Mouse (Mus musculus) spleen, postnatal 4 days (tissue): Measurements from ENCODE around the gene Spx.

Experiments
- DNase-seq, 2 experiments: peaks; one replicate each; pipeline ENCODE4 v3.0.0; 2022; ENCODE audit warnings: low spot score in 2 of 2

The Spx gene

DNA sequence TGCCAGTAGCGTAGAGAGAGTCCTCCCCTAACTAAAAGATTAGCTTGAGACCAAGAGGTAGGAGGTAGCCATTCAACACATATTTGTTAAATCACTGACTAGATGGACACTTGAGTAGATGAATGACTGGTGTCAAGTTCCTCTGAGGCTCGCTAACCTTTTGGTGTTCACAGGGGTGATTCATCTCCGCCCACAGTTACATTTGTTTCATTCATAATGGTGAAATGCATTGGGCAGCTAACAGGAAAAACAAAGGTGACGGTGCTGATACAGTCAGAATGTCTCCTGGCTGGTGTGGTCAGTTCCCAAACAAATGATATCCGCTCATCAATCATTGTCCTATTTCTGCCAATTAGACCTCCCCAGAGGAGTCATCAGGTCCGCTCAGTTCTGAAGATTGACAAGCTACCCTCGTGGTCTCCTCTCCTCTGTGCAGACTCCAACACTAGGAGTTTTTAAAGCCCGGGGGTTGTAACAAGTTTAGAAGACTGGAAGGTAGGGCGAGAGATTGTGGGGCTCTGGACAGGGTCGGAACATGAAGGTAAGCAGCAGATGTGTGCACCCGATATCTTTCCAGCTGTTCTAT, at the start of gene Spx:
Gene Spx (plus strand): TSS at position 536 of the 586 bp plus-strand sequence.
- DNase-seq, result peak in 1 of 2 experiments; percentile 27

DNA sequence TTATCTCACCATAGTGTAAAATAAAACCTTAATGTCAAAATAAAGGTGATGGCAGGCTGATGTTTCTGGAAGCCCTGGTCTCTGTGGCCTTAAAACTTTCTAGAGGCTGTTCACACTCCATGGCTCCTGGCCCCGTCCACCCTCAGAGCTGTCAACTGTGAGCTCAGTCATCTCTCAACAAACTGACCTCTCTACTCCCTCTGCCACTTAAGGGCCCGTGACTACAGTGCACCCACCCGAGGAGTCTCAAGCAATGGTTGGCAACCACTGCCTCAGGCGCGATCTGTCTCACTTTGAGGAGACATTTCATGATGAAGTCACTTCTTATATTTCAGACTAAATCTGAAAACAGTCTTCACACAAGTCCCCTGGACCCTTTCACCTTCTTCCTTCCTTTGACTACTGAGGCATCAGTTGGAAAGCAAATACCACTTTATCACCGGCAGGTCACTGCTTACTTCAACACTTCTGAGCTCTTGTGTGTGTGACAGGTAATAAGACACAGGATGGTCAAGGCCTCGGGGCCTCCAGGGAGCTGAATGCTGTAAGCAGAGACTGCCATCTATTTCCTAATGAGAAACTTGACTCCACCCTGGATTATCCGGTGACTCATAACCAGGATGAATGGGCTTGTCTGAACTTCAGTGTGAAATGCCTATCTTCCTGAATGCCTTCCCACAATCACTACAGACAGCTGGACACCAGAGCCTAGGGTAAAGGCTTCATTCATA, 47.3 kb upstream of the Spx start:
- DNase-seq, result no peak

DNA sequence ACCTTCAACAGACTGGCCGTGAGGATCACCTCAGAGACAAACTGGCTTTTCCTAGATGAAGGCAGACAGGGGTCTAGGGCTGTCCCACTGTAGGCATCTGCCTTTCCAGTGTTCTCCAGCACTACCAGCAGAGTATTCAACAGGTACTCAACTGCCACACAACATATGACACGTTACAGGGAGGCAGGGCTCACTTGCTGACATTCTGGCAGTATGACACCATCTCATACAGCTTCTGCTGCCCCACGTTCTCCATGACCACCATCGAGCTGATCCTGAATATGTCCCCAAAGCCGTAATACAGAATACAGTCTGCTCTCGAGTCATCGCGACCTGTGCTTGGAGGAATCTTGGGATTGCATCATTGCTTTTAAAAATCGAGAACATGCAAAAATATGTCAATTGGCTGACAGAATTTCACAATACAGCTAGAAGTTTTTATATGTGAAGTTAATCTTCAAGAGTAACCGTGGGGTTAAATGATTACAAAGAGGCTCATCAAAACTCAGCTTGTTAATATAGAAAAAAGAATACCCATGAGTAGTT, 46.7 kb upstream of the Spx start:
- DNase-seq, result no peak

DNA sequence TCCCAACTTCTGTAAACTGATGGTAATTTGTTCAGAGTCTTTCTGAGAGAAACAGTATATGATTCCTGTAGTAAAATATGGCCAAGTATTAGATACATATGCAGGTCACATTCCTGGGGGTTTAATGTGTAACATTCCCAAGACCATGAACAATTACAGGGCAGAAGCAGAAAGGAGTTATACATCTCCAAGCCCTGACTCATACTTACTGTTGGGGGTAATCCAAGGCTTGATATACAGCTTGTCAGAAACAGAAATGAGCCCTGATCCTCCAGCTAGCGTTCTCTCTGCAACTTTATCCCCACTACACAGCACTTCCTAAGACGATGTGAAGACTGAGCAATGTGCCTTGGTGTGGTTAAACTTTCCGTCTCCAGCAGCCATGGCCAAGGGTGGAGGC, 45.7 kb upstream of the Spx start:
- no peak for DNase-seq

DNA sequence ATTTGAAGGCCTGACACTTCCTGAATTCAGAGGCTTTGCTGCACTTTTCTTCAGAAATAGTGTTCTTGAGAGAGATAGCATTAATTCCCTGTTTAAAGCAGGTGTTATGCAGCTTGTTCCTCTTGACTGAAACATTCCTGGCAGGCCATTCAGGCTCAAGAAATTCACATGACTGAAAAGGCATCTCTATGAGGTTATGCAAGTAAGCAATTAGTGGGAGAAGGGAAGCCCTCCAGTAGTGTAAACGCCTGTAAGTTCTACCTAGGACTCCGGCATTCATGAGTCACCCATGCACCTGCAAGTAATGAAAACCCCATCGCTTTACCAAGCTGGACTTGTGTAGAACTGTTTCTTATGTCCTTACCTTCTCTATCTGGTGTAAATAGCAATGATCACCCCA, 43.7 kb upstream of the Spx start:
- no peak for DNase-seq

DNA sequence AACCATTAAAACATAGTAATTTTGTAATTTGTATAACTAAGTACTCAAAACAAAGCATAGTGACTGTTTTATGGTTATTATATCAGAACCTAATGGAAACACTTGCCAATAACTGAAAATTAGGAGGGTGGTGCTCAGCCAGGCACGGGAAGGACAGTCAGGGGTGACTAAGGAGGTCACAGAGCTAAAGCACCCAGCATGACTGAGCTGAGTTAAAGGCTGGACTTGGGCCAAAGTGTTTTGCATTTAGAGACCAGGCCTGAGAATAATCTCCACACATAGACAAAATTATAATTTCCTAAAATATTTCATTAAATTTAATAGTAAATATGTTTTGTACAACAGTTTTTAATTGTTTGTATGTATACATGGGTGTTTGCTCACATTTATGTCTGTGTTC, 36.2 kb upstream of the Spx start:
- DNase-seq, result no peak

DNA sequence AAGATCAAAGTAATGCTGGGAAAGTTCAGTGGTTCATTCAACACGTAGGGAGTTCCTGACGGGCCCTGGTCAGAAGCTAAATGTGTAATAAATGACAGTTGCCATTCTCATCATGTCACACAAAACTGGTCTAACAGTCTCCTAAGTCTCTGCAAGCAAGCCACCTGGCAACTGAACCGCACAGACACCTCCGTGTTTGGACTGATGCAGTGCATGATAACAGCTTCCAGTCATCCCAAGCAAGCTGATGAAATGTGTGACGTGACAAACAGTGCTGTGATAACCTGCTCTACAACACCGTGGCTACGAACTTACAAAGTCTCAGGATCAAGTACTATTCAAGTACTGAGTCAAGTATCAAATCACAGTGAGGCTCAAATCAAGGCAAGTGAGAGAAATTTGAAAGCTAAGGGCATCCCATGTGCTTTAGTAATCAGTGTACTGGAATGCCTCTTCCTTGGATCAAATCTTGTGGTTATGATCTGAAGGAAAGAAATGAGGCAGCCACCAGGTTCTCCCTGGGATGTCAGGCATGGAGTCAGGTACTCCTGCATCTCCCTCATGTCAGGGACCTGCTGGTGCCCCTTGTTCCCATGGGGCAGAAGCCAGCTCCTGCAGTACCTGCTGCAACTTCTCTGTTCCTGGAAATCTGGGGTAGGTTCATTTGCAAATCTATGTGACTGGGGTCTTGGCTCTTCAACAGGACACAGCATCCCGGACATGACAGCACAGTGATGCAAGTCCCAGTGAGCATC, 34.5 kb upstream of the Spx start:
- no peak for DNase-seq

DNA sequence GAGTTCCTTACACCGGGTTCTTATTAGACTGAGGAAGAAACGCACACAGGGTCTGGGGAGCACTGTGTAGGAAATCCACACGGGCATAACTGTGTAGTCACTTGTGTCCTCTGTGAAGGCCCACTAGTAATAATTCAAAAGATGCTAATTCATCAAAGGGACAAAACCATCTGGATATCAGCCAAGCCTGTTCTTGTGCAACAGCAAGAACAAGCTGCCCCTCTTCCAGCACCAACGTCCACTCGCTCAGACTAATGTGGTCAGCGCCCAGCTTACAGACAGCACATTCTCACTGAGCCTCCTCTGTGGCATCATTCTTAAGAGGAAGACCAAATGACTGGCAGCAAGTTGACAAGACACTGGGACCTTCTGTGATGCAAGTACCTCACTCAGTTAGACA, 33.3 kb upstream of the Spx start:
- DNase-seq, result no peak

DNA sequence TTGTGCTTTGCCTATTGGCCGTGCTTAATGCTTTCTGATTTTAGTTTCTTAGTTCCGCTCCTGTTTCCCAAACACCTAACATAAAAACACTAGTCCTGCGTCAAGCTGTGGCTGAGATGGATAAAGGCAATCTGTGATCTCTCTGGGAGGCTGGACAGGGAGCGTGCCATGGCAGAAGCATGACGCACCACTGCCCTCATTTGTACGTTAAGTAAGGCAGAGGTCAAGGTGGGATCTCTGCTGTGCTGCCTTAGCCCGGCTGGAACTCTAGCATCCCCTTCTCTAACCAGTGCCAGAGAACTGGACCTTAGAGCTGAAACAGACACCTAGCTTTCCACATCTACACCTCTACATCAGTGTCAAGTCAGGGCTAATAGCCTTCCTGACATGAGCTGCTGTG, 31.6 kb upstream of the Spx start:
- no peak for DNase-seq

DNA sequence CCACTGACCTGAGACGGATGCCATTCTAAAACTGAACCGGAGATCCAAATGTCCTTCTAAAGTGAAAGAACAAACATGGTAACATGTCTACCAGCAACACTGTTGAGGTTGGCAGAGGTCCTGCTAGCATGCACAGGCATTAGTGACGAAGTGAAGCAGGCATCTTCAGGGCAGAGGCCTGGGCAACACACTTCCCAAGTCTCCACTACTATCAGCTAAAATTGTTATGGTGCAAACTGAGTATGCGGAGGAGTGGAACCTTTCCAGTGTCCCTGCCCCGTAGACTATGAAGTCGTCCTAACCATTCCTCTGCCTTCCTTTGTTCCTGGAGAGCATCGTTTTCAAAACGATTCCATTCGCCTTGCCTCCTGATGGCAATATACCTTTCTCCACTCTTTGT, 28.7 kb upstream of the Spx start:
- no peak for DNase-seq

DNA sequence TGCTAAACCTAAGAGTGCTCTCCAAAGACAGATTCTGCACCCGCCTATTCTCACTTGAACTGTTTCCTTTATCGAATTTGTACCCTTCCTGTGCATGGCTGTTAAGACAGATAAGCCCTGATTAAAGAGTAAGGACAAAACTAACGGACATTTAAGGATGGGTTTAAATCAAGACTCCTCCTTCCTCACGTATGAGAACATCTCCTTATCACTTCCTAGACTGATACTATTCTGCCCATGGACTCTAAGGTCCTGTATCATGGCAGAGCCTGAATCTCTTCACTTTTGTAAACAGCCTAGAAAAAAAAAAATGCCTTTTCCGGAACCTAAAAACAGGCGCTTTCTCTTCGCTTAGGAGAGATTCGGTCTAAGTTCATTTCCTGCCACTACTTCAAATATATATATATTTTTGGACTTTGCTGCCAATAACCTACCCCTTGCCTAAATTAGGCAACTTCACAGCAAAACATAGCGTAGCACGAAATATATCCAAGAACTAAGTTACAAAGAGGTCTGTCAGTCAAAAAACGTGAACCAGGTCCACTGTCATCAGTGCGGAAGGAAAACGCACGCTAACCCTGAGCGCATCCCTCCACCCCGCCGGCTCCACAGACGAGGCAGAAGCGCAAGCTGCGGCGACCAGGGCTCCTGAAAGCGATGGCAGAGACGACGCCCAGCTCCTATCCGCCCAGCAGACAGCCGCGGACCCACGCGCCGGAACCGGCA, 26.8 kb upstream of the Spx start:
- no peak for DNase-seq

DNA sequence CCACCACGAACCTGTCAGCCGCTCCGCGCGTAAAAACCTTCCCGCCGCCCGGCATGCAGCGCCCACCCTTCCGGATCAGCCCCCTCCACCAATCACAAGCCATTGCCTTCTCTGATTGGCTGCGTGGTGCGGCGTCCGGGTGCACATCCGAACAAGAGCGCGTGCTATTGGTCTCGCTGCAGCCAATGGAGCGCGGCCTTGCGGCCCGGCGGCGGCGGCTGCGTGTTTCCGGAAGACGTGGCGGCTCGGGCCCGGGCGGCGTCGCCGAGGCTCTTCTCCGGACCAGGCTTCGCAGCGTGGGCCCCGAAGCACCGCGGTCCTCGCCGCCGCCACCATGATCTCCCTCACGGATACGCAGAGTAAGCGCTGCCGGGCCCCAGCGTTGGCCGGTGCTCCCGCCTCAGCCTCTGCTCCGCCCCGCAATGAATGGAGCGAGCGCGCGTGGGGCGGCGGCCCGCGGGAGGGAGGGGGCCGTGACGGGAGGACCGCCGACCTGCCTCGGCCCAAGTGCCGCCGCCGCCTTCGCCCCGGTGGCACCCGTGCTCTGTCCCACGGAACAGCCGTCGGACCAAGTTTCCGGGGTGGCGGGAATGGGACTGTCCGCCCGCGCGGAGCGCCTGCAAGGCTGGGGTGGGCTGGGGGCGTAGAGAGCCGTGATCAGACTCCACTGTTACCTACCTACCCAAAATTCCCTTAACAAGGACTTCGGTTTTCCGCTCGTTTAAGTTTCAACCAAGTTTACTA, 26.1 kb upstream of the Spx start, which contains the start of the genes Recql and Golt1b:
Gene Recql (minus strand): TSS at position 77 of the 744 bp plus-strand sequence.
Gene Golt1b (plus strand): TSS at position 211 of the 744 bp plus-strand sequence.
- peak; percentile 93 to 96 for DNase-seq

DNA sequence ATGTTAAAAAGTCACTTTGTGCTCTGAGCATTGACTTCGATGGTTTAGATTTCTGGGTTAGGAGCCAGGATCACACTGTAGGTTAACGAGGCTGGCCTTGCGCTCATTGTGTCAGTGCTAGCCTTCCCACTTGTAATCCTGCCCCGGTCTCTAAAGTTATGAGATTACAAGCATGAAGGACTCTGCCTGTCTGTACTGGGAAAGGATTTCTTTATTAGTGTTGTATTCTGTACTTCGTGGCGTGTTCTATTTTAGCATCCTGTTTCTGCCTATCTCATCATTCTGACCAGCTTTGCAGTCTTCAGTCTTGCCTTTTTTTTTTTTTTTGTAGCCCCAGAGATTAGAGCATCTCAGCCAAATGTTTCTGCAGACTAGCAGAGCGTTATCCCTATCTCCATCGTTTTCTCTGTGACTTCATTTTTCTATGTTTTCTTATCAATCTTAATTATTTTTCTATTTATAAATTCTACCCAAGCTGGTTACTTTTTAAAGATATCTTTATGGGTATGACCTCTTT, 25.4 kb upstream of the Spx start:
- no peak for DNase-seq

DNA sequence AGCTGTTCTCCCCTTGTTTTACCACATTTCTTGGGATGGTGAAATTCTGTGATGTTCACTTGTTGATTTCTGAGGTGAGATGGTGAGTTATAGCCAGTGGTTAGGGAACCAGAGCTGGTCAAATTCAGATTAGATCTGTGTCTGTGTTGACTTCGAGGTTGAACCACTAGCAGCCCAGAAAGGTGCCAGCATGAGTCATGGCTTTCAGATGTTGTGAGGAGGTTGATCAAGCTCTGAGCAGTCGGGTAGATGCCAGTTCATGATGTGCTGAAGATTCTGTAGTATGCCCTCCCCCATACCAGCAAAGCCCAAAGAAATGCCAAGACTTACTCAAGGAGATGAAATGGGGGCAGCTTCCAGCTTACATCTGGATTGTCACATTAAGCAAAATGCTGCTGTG, 24.1 kb upstream of the Spx start:
- DNase-seq, result no peak

DNA sequence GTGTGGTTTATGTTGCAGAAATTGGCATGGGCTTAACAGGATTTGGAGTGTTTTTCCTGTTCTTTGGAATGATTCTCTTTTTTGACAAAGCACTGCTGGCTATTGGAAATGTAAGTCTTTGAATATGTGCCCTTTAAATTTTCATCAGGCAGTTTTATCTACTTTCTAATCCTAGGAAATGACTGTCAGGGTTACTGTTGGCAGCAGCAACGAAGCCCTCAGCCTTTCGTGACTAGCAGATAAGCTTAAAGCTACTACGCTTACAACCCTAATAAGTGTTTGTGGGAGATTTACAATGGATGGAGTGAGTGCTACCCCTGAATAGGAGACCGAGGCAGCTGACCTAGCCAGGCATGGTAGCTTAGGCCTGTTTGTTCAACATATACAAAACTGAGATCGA, 20.9 kb upstream of the Spx start:
- DNase-seq, result no peak

DNA sequence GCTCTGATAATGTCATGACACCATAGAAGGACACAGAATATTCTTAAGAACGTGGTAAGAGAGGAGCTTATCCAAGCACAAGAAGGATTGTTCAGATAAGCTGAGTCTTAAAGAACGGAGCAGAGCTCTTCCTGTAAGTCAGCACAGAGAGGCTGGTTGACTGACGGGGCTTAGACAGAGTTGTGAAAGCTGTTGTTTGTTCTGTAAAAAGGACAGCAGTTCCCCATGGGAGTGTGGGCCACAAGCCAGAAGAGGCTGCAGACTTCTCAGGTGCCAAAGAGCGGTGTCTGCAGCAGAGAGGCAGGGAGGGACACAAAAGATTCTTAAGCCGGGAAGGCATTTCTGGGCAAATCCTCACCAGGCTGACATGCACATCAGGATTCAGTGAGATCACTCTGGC, 18.6 kb upstream of the Spx start:
- DNase-seq, result no peak

DNA sequence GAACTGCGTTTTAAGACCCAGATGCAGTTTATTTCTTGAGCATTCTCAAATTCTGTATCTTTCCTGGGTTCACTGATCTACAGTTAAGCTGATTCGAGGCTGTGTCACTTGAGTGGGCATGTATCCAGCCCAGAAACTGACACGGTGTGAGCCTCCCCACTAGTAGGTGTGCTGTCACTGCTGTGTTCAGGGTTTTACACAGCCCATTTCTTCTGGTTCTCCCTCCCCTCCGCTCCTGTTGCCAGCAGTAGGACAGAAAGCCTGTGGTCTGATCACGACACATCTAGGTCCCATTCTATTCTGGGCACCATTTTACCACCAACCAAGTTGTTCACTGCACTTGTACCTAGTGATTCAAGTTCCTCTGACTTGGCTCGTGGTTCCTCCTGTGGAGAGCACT, 17.5 kb upstream of the Spx start:
- no peak for DNase-seq

DNA sequence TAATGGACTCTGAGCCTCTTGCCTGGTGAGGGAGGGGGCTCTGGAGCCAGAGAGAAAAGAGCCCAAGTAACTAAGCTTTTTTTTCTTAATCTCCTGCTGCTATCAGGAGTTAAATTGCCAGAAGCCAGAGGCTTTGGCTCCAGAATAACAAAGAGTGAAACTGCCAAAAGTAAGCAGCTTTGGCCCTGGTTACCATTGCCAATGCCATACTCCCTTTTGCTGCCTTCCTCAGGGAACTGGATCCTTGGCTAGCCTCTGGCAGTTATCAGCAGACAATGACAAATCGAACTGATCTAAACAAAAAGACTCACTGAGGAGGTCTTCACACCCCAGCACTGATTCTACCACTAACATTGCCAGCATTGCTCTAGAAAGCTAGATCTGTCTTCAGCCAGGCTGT, 2.1 kb upstream of the Spx start:
- peak in 1 of 2 experiments; percentile 24 for DNase-seq

DNA sequence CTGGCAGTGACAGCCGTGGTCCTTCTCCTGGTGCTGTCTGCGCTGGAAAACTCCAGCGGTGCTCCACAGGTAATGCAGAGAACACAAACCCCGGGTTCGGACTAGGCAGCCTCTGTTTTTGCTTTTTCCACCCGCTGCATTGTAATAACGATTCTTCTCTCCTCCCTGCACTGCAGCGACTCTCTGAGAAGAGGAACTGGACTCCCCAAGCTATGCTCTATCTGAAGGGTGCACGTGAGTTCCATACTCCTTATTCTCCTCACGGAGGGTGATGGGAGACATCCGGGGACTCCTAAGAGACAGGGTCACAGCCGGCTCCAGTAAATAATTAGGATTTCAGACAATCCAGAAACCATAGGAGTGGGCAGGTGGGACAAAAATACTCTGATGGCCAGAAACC, 604 bp downstream of the Spx start:
- peak in 1 of 2 experiments; percentile 51 for DNase-seq

DNA sequence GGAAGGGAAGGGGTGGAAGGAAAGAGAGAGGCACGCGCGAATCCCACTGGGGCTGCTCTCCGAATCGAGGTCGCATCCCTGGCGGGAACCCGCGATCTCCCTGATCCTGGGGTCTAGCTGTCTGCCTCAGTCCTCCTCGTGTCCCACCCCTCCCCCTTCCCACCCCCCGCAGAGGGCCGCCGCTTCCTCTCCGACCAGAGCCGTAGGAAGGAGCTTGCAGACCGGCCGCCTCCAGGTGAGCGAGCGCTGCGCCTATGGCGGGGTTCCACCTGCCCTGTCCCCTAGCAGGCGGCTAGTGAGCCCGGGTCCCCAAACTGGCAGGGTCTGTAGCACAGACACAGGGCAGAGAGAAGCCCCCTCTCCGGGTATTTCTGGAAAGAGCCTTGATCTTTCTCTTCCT, 1.4 kb downstream of the Spx start:
- peak in 1 of 2 experiments; percentile 52 for DNase-seq

DNA sequence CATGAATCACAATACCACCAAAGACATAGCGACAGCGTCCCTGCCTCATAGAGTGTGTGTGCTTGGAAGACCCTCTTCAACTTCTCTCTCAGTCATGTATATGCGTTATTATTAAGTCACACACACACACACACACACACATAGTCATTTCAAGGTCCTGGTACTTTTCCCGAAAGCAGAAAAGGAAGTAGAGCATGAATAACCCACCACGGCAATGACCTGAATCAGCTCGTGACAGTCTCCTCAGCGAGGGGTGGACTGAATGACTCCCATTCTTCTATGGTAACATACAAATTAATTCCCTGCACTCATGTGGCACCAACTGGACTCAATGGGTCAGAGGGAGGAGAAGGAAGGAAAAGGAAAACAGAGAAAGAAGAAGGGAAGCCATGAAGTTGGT, 11.7 kb downstream of the Spx start:
- no peak for DNase-seq
